Mouse (Mus musculus) spleen, postnatal 10 days (tissue): ENCODE measurements around the gene Gstt4.
A peak's percentile ranks its signal among the peaks of the same experiment; 100 is the strongest.

Experiments
- DNase-seq, 2 experiments: peaks; one replicate each; pipeline ENCODE4 v3.0.0; 2021 to 2022; ENCODE audit warnings: low spot score in 2 of 2

Gstt4 gene

DNA sequence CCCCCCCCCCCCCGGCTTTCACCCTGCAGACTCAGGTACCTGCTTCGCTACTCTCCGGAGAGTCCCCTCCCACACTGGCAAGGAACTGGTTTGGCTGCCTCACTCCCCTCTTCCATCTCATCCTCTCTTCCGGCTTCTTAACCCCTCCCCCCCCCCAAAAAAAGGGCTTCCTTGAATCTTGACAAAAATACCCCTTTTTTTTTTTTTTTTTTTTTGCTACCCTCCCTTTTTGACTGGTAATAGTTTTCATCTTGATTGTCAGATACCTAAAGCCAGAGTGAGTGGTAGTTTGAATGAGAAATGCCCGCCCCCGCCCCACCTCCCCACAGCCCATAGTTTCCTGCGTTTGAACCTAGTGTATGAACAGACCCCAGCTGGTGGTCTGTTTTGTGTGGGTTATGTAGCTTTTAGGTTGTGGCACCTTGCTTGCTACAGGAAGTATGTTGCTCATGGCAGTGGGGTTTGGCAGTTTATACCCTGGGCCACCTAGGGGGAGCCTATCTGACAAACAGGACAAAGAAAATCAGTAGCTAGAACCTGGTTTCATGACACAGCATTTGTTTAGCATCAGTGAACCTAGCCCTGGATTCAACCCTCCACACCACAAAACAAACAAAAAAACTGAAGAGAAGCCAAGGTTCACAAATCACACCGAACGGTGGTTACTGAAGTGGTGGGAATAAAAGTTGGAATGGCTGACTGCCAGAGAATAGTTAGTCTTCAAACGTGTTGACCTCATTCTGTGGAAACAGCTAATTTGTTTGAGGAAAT lies 13.6 kb upstream of the Gstt4 start:
- DNase-seq: peak in 1 of 2 experiments; percentile 53

DNA sequence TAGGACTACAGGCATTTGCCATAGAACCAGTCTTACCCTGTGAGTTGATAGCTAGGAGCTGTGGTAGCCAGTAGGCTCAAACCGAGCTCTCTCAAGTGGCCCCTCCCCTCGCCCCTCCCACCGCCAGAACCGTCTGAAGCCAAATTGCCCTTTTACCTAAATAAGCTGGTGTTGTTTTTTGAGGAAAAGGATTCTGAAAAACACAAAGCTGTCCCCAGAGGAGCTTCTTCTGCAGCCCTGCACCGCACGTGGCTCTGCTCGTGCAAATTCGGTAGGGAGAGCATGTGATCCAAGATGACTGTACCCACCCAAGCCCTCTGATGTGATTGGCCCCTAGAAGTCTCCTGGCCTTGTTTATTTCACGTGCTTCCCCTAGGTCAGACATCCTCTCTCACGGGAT lies 13.0 kb upstream of the Gstt4 start:
- peak; percentile 69 to 85 for DNase-seq

DNA sequence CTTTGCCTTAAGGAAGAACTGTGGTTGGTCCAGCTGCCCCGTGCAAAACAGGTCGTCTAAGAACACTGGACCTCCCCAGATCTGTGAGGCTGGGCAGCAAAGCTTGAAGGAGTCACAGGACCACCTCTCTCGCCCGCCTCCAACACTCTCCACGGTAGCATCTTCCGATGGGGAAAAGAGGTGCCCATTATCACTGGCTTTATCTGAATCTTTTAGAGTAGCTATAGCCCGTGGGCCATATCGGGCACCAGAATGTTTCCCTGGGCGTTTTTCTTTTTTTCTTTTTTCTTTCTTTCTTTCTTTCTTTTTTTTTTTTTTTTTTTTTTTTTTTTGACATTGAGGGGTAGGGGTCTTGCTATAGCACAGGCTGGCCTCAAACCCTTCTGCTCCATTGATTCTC lies 12.4 kb upstream of the Gstt4 start:
- peak in 1 of 2 experiments; percentile 48 for DNase-seq

DNA sequence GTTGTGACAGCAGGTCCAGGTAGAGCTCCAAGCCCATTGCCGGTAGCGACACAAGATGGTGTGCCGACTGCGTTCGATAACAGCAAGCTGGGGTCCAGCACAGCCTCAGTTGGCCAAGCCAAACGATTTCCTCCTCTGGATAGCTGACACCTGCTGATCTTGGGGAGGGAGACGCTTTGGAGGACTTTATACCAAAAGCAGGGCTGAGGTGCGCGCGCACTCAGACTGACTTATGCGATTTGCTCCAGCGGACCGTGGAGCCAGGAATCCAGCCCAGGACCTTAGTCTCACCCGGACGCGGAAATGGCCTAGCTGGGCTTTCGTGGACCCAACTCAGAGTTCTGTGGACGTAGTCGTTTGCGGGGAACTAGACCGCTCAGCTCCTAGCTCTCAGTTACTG lies 11.9 kb upstream of the Gstt4 start:
- DNase-seq: peak; percentile 82 to 90

DNA sequence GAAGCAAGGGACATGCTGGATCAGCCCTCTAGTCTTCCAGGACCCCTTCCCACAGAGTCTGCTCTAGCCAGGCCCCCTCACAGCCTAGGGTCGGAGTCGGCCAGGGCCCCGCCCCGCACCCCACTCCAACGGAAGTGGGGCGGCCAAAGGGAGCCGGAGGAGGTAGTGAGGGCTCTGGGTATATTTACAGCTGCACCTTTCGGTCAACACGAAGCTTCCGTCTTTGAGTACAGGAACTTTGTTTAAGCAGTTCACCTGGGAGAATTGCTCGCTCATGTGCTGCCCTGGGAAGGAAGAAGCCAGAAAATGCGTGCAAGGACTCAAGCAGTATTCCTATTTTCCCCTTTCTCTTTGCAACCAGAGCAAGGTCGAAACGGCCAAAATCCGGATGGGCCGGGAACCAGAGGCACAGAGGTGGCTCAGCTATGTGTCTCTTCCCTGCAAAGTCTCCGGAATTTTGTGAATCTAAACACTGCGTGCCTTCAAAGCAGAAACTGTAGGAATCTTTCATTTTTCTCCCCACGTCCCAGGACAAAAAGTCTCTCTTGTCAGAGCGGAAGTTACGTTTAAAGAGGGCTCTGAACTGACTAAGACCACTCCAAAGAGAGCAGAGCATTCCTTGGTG lies 11.2 kb upstream of the Gstt4 start:
- DNase-seq: peak; percentile 47 to 56

DNA sequence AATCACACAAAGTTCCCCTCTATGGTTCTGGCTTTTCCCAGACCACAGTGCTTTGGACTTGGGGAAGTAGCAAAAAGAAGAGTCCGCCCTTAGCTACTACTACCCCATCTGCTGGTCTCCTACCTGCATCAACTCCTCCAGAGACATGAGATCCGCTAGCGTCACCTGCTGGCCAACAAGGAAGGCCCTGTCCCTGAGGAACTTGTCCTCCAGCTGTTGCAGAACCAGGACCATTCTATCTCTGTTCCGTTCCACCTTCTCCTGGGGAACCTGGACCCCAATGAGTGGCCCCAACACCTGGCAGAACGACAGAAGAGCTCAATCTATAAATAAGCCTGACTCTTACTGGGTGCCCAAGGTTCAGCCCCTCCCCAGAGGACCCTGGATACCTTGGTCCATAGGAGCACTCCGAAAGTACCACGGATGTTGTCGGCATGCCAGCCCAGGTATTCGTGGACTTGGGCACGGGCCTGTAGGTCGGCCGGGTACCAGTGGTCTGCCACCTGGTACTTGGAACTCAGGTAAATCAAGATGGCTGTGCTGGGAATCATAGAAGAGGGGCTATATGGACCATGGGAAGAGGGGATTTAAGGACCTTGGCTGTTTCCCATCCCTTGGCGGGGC lies 10.0 kb upstream of the Gstt4 start:
- peak; percentile 62 to 85 for DNase-seq

DNA sequence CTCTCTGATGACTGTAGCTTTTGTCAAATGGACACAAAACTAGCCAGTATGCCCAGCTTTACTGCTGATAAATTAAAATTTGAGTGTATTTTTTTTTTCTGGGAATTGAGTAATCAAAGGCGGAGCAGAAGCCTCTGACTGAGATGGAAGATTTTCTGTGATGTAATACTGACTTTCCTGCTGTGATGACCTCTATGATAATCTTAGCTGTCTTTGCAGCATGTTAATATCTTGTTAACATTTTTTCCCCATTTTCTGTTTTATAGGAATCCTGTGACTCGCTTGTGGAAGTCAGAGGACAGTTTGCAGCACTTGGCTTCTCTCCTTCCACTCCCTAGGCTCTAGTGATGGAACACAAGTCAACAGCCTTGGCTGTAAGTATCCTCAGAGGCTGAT lies 7.9 kb upstream of the Gstt4 start:
- no peak for DNase-seq

DNA sequence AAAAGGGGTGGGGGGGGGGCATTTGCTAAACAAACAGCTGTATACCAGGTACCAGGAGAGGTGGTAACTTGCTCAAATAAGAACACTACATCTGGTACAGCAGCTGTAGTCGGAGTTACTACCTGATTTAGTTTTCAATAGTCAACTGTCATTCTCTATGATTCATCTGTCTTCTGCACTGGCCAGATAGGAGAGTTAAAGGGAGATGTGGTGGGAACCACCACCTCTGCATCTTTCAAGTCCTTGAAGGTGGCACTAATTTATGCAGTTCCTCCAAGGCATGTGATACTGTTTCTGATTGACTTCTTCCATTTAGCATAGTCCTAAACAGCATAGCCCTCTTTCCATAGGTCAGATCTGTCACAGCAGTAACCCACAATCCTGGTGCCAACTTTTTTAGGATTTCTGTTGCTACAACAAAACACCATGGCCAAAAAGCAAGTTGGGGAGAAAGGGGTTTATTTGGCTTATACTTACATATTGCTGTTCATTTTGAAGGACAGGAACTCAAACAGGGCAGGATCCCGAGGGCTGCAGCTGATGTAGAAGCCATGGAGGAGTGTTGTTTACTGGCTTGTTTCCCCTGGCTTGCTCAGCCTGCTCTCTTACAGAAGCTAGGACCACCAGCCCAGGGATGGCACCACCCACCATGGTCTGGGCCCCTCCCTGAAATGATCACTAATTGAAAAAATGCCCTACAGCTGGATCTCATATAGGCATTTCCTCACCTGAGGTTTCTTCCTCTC lies 7.4 kb upstream of the Gstt4 start:
- DNase-seq: no peak

DNA sequence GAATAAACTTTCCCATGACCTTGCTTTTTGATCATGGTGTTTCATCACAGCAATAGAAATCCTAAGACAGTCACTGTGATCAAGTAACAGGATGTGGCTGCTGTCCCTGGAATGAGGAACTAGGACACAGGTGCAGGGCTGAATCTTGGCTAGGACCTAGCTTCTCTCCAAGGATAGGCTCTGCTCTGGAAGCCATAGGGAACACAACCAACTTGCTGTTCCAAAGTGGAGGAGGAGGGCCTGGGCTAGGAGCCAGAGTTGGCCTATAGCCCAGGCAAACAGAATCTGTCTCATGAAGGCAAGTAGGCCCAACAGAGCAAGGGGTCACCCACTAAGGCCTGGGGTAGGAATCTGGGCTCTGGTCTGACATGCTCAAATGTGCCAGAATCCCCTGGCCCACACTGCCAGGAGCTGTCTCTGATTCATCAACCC lies 6.2 kb upstream of the Gstt4 start:
- no peak for DNase-seq

DNA sequence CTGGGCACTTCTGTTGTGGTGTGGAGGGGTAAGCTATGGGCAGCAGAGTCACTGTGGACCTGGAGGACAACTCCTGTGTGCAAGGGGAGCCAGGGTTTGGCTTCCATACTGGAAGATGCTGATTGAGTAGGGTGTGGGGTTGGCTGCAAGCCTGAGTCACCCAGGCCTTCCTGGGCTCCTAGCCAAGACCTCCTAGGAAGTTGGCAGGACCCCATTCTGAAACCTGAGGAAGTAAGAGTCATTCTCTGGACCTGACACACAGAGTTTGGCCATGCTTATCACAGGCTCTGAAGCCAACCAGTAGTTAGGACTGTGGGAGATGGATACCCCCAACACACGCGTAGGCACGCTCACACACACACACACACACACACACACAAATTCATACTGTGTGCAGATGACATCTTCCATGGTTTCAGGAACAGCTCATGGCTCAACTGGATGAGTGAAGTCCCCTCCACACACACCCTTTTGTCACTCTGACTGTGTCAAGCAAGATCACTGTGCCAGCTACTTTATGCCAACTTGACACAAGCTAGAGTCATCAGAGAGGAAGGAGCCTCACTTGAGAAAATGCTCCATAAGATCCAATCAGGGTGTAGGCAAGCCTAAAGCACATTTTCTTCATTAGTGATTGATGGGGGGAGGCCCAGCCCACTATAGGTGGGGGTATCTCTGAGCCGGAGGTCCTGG lies 5.5 kb upstream of the Gstt4 start:
- DNase-seq: no peak

DNA sequence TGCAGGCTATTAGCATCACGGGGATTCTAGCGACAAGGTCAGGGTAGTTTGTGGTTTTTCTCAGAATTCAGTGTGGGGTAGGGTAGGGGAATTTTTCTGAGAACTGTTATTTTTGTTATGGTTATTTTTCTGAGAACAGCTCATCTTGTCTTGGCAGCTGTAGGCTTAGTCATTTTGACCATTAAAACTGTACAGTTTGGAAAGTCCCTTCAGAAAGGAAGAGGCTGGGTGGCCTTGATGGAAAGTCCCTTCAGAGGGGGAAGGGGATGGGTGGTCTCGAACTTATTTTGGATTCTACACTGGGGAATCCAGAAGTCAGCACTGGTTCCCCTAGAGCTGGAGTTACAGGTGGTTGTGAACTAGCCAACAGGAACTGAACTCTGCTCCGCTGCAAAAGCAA lies 2.2 kb upstream of the Gstt4 start:
- no peak for DNase-seq

DNA sequence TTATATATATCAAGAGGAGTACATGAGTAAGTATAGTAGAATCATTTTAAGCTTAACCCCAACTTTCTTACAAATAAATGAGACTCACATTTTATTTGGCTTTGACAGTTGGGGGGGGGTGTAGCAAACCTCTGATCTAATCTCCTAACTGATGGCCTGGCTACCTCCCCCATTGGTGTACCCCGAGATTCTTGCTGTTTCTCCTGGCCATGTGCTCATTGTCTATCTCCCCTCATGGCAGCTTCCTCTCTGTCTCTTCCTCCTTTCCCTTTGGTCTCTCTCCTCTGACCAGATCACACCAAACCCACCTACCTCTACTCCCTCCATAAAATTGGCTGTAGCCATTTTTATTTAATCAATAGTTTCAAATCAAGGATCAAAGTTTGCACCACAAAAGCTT lies 1.4 kb upstream of the Gstt4 start:
- no peak for DNase-seq

DNA sequence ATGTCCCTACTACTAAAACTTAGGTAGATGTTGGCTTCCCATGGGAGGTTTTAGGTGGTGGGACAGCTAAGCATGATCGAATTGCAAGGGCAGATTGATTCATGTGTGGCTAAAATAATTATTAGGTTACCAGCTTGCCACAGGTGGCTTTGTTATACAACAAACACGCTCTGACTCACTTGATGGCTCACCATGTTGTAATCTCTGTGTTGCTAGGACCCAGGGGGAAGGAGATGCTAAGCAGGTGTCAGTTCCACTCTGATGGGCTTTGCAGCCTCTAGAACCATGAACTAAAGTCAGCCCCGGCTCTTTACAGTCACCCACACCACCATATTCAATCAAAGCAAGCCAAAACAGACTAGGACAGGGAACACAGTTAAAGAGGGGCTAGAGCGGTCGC lies 2.5 kb downstream of the Gstt4 start:
- no peak for DNase-seq

DNA sequence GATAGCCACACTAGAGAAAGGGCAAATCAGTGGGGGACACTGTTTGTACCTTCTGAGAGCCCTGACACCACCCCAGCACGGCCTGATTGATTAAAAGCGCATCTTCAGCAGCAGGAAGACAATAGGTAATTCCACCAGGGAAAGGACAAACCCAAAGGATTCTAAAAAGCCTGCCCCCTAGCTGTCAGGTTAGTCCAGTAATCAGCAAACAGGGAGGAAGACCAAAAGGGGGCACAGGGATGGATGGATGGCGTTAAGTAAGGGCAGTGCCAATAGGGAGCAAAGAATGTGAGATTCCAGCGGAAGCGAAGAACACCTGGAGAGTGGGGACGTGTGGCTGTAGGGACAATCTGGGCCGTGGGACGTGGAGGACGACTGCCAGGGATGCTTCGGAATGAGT lies 3.7 kb downstream of the Gstt4 start:
- DNase-seq: no peak

DNA sequence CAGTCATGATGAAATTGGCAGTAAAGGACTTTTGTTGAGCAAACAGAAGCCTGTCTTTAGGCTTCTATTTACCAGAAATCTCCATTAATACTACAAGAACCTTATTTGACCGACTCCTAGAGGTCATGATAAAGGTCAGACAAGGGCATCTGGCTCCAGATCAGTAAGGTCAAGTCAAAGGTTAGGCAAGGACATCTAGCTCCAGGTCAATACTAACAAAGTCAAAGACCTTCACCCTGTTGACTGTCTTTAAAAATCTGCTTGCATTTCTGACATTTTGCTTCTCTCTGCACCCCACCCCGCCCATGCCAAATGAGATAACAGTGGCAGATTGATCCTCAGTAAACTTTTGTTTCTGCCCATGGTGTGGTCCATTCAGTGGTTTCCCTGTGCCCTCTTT lies 18.1 kb downstream of the Gstt4 start:
- DNase-seq: no peak

DNA sequence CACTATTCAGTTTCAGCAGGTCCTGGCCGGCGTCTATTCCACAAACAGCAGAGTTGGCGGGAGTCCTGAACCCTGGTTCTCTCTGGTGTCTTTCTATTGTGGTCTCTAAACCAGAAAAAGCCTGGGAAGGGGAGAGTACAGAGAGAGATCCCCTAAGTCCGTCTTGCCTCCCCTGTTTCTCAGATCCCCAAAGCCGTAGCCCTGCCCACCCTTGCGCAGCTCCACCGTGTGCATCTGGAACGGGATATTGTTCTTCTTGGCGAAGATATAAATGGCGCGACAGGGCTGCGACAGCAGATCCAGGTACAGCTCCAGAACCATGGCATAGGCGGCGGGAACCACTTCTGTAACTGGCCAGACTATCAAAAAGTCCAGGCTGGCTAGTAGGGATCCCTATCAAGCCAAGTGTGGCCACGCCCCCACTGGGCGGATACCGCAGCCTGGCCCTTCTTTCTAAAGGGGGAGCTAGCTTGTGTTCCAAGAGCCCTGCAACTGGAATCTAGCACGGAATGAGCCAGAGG lies 24.1 kb downstream of the Gstt4 start, which contains the start of gene Gstt1:
TSS of gene Gstt1 (minus strand) at position 409 of the 521 bp plus-strand sequence.
- peak; percentile 78 to 84 for DNase-seq

DNA sequence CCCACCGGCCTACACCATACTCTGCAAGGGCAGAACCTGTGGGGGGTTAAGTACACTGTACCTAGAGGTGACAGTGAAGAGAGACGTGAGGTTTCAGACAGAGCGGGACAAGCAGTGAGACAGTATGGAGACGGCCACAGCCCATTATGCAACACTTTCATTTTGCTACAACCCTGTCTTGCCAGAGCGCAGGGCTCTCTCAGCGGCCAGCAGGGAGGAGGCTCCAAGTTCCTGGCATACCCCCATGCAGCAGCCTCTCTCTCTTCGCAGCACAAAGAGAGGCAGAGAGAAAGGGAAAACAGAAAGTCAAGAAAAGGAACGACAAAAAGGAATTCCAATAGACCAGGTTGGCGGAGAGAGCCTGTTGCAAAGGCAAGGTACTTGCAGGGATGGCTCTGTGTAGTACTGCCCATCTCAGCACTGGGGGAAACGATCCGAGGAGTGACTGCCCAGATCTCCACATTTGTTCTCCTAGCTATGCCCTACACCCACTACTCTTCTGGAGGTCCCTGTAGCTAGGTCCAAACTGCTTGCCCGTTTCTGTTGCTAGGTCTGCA lies 24.6 kb downstream of the Gstt4 start:
- DNase-seq: peak; percentile 50 to 52

DNA sequence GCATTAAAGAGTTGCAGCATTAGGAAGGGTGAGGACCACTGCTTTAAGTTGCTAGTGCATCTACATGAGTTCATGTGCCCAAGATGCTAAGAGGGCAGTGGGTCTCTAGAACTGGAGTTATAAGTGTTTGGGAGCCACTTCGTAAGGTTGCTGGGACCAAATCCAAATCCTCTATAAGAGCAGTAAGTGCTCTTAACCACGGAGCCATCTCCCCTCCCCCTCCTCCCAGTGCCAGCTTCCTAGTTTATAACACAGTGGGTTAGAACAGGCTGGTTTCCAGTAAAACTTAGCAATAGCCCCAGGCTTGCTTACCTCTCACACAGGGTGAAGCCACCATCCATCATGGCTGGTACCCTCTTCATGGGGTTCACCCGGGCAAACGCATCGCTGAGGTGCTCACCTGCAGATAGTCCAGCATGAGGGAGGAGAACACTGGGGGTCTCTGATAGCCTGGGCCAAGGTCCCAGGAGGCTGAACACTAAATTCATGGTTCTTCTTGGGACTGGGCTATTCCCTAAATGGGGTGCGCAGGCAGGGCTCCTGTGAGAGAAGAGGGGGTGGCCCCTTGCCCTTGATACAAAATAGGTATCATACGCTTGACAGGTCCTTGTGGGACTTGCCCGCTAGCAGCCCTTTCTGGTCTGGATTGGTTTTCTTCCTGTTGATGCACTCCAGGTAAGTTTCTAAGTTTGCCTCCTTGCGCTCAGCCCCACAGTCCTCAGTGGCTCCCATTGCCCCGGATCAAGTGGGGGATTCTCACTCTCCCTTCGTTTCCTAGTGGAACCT lies 25.4 kb downstream of the Gstt4 start:
- DNase-seq: peak in 1 of 2 experiments; percentile 22

DNA sequence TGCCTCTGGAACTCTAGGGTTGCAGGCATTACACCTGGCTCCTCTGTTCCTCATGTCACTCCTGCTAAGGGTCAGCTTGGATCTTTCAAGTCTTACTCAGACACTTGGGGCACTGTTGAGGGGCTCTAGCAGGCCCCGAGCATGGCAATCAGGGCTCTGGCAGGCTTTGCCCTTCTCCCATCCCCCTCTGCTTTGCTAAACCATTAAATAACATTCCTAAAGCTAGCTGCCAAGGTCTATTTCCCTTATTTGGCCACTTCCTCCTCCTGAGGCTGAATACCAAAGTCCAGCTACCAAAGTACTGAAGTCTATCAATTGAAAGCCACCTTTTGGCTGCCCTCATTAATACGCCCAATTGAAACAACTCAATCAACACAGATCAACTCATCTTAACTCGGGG lies 27.5 kb downstream of the Gstt4 start:
- no peak for DNase-seq

DNA sequence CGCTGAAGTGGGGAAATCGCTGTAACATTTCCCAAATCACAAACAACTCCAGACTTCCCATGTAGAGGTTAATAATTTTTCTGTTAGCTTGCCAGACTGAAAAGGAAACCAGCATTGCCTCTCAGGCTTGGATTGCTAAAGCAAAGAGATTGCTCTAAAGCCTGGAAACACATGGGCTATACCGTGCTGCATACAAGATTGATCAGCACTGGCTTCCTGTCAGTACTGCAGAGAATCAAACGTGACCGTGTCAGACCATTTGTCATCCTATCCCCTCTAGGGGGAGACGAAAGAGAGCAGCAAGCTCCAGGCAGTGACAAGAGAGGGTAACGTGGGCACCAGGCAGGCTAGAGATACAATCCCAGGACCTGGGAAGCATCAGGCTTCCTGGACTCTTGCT lies 31.6 kb downstream of the Gstt4 start:
- no peak for DNase-seq
